Mouse (Mus musculus) layer of hippocampus, adult 11-12 months (tissue): ENCODE measurements at regions not wholly inside any gene's neighbourhood (a gene's known extent, or its start where the extent isn't known, plus 50 kb on each side); places are given as distances from the start of the nearest gene placed in this dataset.

Source experiments
- DNase-seq: peaks from one replicate; pipeline ENCODE4 v3.0.0; 2022; ENCODE audit warnings: low spot score

GRCm38 (mm10) chr11:112979413-112979812 lies 197.4 kb downstream of the Sox9 start:
- no peak for DNase-seq

- DNase-seq = no peak
Observed at GRCm38 (mm10) chr11:112982165-112982801, 200.3 kb downstream of the Sox9 start.

GRCm38 (mm10) chr11:112982802-112983591 lies 201.0 kb downstream of the Sox9 start:
- peak; percentile 50 for DNase-seq

GRCm38 (mm10) chr11:112986029-112986573 lies 204.1 kb downstream of the Sox9 start:
- DNase-seq = no peak

- DNase-seq = no peak
Observed at GRCm38 (mm10) chr11:112987782-112988181, 205.8 kb downstream of the Sox9 start.

GRCm38 (mm10) chr11:112988900-112989299 lies 206.9 kb downstream of the Sox9 start:
- no peak for DNase-seq

- no peak for DNase-seq
Observed at GRCm38 (mm10) chr11:112989981-112990512, 208.0 kb downstream of the Sox9 start.

GRCm38 (mm10) chr11:112990751-112991150 lies 208.7 kb downstream of the Sox9 start:
- DNase-seq = no peak

GRCm38 (mm10) chr11:112991862-112992261 lies 209.8 kb downstream of the Sox9 start:
- DNase-seq = no peak

GRCm38 (mm10) chr11:112998777-112999583 lies 217.0 kb downstream of the Sox9 start:
- DNase-seq = no peak

GRCm38 (mm10) chr11:113001071-113001470 lies 219.0 kb downstream of the Sox9 start:
- no peak for DNase-seq

GRCm38 (mm10) chr11:113005895-113006294 lies 223.9 kb downstream of the Sox9 start:
- no peak for DNase-seq

GRCm38 (mm10) chr11:113008521-113008920 lies 226.5 kb downstream of the Sox9 start:
- DNase-seq = no peak

- DNase-seq = no peak
Observed at GRCm38 (mm10) chr11:113009376-113009775, 227.4 kb downstream of the Sox9 start.

- no peak for DNase-seq
Observed at GRCm38 (mm10) chr11:113010906-113011305, 228.9 kb downstream of the Sox9 start.

GRCm38 (mm10) chr11:113014186-113015010 lies 232.4 kb downstream of the Sox9 start:
- DNase-seq = peak; percentile 38

- no peak for DNase-seq
Observed at GRCm38 (mm10) chr11:113015686-113016304, 233.8 kb downstream of the Sox9 start.

GRCm38 (mm10) chr11:113016801-113017715 lies 235.0 kb downstream of the Sox9 start:
- DNase-seq = peak; percentile 47

- DNase-seq = no peak
Observed at GRCm38 (mm10) chr11:113021533-113021932, 239.5 kb downstream of the Sox9 start.

- no peak for DNase-seq
Observed at GRCm38 (mm10) chr11:113026994-113027393, 245.0 kb downstream of the Sox9 start.
